Mouse (Mus musculus) thymus, postnatal 10 days (tissue): ENCODE results near the gene Icam4.
"Not testable (repeated sequence)": the region's sequence is repeated elsewhere in the genome, so short reads cannot be mapped to it uniquely, and the experiment has no call there.

ENCODE experiments used
- DNase-seq, 2 experiments: peaks; one replicate each; pipeline ENCODE4 v3.0.0; 2021; ENCODE audit warnings: low spot score in 2 of 2

Gene Icam4

DNA sequence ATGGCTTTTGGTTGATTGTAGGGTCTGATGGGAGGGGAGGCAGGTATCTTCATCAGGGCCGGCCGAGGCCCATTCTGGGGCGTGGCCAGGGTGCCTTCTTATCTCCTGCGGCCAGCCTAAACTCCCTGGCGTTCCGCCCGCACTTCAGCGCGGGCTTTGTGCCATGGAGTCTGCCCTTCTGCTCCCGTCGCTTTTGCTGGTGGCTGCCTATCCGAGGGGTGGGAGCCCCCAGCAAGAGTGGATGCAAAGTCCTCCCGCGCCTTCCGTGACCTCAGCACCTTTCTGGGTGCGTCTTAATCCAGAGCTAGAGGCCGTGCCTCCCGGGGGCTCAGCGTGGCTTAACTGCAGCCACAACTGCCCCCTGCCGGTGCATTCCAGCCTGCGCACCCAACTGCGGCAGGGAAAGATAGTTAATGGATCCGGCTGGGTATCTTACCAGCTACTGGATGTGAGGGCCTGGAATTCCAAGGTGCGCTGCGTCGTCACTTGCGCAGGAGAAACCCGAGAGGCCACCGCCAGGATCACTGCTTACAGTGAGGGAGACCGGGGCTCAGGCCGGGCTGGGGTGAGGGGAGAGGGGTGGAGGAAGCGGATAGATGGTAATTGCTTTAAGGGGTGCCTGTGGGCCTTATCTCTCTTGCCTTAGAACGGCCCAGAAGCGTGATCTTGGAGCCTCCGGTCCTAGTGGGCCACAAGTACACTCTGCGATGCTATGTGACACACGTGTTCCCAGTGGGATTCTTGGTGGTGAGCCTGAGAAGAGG is at the start of gene Icam4:
Gene Icam4, plus strand, starts transcription at position 83 of the 764 bp plus-strand sequence.
- peak; percentile 63 to 78 for DNase-seq

DNA sequence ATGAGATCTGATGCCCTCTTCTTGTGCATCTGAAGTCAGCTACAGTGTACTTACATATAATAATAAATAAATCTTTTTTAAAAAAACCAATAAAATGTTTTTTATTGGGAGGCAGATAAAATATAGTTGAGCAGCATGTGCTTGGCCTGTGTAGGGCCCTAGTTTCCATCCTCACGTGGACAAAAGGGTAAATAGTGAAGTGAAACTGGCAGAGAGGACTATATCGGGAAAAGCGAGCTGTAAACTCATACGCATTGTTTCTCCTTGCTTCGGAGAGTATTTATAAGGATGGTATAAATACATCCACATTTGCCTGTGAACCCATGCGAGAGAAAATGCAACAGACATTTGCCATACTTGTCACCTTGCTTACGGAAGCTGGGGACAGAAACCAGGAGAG is 49.4 kb upstream of the Icam4 start:
- no peak for DNase-seq

DNA sequence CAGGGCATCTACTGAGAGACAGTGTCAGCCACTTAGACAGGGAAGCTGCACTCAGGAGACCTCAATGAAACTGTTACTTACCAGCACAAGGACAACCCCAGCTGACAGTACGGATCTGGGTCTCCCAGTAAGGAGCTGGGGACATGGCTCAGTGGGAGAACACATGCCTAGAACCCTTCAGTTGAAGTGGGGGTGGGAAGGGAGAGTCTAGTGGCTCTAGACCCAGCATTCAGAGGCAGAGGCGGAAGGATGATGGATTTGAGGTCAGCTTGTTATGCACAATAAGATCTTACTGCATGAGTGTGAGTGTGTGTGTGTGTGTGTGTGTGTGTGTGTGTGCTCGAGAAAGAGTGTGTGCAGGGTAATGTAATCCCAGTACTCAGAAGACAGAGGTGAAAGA is 47.0 kb upstream of the Icam4 start:
- no peak for DNase-seq

DNA sequence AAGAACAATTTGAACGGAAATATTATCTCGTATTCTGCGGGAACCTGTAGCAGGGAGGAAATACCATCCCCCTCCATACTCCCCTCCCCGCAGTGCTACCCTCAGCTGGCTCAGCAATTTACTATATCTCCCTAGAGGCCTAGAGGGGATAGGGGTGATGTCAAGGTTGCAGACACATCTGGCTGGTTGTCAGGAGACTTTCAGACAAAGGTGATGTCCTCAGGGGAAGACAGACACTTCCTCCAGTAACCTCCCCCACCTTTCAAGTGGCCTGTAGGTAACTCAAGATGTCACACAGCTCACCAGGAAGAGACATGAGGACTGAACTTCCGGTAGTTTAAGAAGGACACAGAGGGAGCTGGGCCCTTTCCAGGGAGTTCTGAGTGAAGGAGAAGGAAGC is 46.0 kb upstream of the Icam4 start:
- peak in 1 of 2 experiments; percentile 27 for DNase-seq

DNA sequence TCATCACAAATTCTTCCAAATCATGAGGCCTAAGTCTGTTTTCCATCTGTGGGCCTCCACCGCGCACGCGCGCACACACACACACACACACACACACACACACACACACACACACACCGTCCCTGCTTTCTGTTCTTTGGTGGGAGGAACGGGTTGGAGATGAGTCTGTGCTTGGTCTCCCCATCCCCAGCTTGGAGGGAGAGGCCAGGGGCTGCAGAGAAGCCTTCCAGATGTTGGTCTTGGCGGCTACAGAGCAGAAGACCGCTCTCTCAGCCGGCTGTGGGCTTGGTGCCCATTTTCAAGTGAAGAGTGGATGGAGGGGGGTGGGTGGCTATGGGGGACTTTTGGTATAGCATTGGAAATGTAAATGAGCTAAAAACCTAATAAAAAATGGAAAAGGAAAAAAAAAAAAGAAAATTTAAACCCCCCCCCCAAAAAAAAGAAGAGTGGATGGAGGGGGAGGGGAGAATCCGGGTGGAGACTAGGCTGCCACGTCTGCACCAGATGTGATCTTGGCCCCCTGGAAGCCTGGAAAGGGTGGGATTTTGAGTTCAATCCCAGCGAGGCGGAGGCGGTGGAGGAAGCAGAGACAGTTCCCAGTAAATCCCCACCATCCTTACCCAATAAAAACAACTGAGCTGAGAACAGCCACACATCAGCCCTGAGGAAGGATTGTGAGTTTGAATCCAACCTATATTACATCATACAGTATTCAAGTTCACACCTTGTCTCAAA is 42.1 kb upstream of the Icam4 start:
- DNase-seq = no peak

DNA sequence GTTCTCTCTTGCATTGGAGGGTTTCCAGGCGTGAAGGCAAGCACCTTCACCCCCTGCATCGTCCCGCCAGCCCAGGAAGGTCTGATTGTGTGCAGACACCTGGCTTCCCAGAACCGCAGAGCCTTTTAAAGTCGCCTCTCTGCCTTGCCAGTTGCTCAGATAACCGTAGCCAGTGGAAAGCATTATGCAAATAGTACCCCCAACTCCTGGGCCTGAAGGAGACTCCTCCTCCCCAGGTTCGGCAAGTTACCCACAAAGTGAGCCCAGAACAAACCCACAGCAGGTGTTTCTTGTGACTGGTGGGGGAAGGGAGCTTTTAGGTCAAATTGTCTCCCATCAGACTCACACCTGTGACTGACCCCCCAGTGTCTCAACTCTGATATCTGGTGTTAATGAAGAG is 41.2 kb upstream of the Icam4 start:
- no peak for DNase-seq

DNA sequence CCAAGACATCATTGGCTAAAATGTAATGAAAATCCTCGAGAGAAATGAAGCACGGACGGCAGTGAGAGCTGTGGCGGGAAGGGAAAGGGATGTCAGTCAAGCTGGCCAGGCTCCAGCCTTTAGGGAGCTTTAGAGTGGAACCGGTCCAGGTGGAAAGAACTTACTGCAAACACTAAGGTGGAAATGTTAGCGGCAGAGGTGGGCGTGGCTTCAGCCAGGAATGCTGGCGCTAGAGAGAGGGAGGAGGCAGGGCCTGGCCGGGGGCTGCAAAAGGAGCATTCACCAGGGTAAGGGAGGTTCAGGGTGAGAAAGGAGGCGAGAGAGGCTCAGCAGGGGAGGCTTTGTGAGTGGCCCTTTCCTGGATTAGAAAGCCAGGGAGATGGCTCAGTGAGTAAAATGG is 38.3 kb upstream of the Icam4 start:
- no peak for DNase-seq

DNA sequence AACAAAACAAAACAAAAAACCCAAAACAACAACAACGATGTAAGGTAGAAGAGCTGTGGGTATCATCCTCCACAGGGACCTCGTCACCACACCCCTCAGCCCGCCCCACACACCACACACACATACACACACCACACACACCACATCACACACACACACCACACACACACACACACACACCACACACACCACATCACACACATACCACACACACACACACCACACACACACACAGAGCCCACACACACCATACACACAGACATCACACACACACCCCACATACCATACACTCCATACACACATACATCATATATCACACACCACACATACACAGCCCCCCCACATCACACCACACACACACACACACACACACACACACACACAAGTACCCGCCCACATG is 37.6 kb upstream of the Icam4 start:
- no peak for DNase-seq

DNA sequence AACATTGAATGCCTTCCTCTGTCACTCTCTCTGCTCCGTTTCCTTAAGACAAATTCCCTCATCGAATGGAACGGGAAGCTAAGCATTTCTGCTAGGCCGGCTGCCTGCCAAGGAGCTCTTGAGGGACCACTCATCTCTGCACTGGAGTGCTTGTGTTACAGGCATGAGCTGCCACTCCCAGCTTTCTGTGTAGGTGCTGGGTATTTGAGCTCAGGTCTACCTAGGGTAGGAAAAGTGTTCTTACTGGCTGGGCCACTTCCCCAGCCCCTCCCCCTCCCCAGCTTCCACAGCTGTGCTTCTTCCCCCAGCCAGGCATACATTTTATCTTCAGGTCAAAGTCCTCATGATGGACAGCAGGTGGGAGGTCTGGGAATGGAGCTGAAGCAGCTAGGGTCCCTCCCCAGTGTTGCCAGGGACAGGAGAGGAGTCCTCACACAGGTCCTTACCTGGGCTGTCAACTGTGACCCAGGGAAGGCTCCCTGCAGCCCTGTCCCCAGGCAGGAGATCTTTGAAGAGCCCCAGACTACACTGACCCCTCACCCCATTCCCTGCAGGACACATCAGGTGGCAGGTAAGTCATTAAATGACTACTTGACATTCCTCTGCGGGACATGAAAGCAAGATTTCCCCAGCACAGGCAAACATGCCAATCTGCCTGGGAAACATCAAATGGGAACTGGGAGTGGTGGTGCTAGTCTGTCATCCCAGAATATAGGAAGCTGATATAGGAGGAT is 35.8 kb upstream of the Icam4 start:
- DNase-seq = no peak

DNA sequence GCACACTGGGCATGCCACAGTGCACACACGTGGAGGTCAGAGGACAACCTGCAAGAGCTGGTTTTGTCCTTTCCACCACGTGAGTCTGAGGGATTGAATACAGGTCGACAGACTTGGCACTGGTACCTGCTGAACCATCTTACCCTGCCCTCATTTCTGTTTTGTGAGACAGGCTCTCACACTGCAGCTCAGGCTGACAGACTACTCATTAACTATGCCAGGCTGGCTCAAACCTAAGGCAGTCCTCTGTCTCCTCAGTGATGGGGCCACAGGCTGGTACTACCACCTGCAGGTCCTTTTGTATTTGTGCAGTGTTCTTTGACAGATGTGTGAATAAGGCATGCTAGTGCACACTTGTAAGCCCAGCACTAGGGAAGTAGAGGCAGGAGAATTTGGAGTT is 34.1 kb upstream of the Icam4 start:
- no peak for DNase-seq

DNA sequence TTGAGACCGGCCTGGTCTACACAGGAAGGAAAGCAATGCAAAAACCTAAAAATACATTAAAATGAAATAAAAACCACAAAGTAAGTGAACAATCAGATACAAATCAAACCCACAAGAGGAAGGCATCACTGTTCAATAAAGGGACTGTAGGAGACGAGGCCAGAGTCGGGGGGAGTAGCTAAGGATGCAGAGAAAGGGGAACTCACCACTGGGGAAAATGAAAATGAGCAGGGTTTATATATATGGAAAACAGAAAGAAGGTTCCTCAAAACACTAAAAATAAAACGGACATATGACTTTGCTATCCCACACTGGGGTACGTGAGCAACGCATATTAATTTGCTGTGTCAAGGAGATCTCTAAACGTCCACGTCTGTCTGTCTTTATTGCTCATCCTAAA is 32.1 kb upstream of the Icam4 start:
- no peak for DNase-seq

DNA sequence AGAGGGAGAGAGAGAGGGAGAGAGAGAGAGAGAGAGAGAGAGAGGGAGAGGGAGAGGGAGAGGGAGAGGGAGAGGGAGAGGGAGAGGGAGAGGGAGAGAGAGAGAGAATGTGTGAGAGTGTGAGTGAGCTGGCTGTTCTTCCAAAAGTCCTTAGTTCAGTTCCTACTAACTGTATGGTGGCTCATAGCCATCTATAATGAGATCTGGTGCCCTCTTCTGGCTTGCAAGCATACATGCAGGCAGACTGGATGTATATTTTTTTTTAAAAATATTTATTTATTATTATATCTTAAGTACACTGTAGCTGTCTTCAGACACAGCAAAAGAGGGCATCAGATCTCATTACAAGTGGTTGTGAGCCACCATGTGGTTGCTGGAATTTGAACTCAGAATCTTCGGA is 30.8 kb upstream of the Icam4 start:
- DNase-seq = not testable (repeated sequence)

DNA sequence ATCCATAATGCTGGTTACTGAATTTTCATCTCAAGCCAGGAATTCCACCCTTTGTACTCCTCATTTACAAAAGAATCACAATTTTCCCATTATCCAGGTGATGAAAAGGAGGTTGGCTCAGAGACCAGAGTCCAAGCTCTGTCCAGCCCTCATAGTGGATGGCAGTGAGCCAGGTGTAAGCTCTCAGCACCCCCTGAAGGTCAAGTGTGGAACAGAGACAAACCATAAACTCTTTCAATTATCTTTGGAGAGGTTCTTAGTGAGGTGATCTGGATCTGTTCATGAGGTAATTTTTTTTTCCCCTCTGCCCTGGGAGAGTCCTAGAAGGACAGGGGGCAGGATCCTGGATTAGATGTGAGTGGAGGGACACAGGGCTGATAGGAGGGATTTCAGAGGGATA is 28.4 kb upstream of the Icam4 start:
- no peak for DNase-seq

DNA sequence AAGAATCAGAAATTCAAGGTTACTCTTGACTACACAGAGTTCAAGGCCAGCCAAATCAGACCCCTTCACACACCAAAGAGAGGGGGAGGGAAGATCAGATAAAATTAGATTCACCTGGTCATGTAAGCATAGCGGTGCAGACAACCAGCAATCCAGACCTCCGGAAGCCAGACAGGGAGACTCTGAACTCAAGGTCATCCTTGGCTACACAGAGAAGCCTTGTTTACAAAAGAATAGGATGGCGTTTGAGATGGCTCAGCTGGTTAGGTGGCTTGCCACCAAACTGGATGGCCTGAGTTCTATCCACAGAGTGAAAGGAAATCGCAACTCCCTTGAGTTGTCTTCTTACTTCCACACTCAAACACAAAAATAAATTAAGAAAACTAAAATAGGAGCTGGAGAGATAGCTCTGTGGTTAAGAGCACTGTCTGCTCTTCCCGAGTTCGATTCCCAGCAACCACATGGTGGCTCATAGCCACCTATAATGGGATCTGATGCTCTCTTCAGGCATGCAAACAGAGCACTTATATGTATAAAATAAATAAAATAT is 27.4 kb upstream of the Icam4 start:
- DNase-seq = no peak

DNA sequence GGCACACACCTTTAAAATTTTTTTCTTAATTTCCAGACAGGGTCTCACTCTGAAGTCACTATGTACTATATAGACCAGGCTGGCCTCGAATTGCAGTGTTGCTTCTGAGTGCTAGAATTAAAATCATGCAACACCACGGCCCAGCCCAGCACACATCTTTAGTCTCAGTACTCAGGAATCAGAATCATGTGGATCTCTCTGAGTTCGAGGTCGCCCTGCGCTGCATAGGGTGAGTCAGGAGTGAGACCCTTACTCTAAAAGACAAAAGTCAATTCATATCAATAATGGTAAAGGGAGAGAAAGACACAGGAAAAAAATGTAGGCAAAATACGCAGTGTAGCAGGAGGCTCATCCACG is 26.9 kb upstream of the Icam4 start:
- no peak for DNase-seq

DNA sequence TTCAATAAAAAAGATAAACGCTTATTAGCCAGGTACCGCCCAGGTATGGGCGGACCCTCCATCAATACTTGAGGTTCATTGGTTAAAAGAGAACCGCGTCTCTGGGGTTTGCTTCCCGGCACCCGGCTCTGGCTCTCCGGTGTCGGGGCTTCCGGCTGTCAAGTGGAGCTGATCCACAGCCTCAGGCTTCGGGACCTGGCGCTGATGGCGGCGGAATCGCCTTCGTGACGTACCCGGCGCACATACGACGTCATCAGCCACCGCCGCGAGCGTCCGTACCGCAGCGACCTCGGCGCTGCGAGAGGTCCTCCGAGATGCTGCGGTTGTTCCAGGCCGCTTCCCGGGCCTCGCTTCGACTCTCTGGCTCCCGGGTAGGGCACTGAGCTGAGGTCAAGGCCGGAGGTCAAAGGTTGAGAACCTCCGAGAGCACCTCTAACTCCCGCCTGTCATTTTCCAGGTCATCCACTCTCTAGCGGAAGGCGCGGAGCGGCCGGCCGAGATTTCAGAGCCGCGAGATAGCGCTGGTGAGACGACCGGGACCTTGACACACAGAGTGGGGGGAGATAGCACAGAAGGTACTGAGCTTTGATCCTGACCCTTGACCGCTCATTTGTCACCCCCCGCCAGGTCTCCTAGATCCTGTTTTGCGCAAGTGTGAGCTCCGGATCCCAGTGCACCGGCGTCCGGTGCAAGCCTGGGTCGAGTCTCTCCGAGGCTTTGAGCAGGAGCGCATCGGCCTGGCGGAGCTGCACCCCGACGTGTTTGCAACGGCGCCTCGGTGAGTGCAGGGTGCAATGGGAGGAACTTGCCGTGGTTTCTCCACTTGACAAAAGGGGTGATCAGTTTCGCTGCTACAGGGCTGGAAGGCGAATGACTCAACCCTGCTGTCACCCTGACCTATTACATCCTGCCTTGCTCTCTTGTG is 26.3 kb upstream of the Icam4 start, which contains the start of gene Mrpl4:
Gene Mrpl4, plus strand, starts transcription at position 112 of the 925 bp plus-strand sequence.
- DNase-seq = peak; percentile 69 to 83

DNA sequence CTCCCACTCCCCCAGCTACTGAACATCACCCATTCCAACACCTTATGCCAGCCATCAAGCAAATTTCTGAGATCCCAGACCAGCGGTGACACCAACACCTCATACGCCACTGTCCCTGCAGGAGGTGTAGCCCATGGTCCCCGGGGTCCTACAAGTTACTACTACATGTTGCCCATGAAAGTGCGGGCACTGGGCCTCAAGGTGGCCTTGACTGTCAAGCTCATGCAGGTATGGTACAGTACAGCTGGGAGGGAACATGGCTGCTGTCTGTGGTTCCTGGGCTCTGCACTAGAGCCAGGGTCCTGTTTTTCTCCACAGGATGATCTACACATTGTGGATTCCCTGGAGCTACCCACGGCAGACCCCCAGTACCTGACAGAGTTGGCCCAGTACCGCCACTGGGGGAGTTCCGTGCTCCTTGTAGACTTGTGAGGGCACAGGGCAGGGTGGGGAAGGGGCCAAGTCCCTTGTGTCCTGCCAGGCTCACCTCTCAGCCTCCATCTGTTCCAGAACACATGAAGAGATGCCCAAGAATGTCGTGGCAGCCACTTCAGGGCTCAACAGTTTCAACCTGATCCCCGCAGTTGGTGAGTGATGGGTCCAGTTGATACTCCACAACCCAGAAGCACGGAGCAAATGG is 21.7 kb upstream of the Icam4 start:
- DNase-seq = no peak

DNA sequence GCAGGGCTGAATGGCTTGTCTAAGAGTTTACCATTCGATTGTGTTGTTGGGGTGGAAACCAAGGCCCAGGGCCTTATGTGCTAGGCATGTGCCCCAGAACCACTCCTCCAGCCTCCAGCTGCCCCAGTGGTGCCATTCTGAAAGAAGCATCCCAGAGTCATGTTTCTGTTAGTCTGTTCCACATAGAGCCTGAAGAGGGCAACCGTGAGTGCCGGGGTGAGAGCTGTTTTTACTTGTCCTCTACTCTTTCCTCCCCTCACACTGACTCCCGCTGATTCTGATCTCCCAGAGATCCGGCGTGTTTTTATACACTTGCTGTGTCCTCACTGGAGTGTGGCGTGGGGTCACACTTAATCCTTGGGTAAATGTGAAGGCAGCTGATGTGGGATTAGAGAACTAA is 21.2 kb upstream of the Icam4 start:
- DNase-seq = no peak

DNA sequence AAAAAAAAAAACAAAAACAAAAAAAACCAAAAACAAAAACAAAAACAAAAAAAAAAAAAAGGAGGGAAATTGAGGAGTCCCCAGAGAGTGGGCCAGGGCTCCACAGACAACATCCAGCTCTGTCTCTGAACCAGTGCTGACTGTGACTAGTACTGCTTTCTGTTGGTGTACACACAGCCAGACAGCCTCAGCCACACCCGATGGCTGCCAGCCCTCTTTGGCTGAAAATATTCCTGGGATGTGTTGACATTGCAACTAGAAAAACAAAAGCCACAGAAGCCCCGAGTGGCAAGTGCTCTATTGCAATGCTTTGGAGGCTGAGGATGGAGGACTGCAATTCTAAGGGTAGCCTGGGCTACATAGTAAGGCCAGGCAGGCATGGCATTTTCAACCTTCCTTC is 18.8 kb upstream of the Icam4 start:
- no peak for DNase-seq

DNA sequence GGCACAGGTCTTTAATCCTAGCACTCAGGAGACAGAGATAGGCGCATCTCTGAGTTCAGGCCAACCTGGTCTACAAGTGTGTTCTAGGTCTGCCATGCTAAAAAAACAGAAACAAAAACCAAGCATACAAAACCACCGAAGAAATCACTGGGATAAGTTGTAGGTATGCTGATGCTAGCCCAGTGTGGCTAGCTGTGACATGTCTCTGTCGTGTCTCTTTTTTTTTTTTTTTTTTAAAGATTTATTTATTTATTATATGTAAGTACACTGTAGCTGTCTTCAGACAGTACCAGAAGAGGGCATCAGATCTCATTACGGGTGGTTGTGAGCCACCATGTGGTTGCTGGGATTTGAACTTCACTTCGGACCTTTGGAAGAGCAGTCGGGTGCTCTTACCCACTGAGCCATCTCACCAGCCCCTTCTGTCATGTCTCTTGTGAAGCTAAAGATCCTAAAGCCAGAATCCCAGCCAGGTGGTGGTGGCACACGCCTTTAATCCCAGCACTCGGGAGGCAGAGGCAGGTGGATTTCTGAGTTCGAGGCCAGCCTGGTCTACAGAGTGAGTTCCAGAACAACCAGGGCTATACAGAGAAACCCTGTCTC is 18.1 kb upstream of the Icam4 start:
- not testable (repeated sequence) for DNase-seq
